Mouse (Mus musculus): ENCODE results near the gene Ccdc162. TPM values are rescaled to one million over a fixed set of nuclear protein-coding genes. Genes with fewer than 3 reads are reported as not detected.
"Not testable (repeated sequence)": the region's sequence is repeated elsewhere in the genome, so short reads cannot be mapped to it uniquely, and the experiment has no call there.

Ccdc162 gene
- polyA plus RNA-seq, 1 experiment from 2014 or later, result 0.69 TPM

GRCm38 (mm10) chr10:41509160-41509559 lies 207.3 kb downstream of the Ccdc162 start:
- H3K4me2 ChIP-seq (replicated peaks; ENCODE audit: low read depth), result no peak overlapping the region
- no peak for ATAC-seq (ENCODE audit: low FRiP score, low TSS enrichment)
- no peak overlapping the region for H3K4me3 ChIP-seq (ENCODE audit: low read depth, low read length)
- H3K9ac ChIP-seq (ENCODE audit: low read length), result no peak overlapping the region
- no peak overlapping the region for H3K27ac ChIP-seq (replicated peaks)
- no peaks in the 10 kb centered on the region for H3K4me1 ChIP-seq (replicated peaks; ENCODE audit: control insufficient read depth, insufficient read depth)
- H3K27me3 ChIP-seq (ENCODE audit: control insufficient read depth, insufficient read depth, low read length), result no peaks in the 10 kb centered on the region
- 33% methylated on average over 2 of the region's 2 CpGs for WGBS
- H3K9me3 ChIP-seq (ENCODE audit: control insufficient read depth, low read length), result no peaks in the 10 kb centered on the region
- H3K36me3 ChIP-seq (ENCODE audit: control insufficient read depth, insufficient read depth, low read length), result no peaks in the 10 kb centered on the region
- no peak for TF ChIP-seq EP300 (optimal IDR thresholded peaks at IDR 0.05)
- peak; percentile 75 for TF ChIP-seq CTCF (IDR thresholded peaks at IDR 0.05; ENCODE audit: low read depth)
- no peak for DNase-seq (ENCODE audit: low spot score)

- not testable (repeated sequence) for H3K4me1 ChIP-seq (replicated peaks; ENCODE audit: control insufficient read depth, insufficient read depth); H3K4me2 ChIP-seq (replicated peaks; ENCODE audit: low read depth); H3K27me3 ChIP-seq (ENCODE audit: control insufficient read depth, insufficient read depth, low read length); H3K4me3 ChIP-seq (ENCODE audit: low read depth, low read length); H3K9ac ChIP-seq (ENCODE audit: low read length); H3K36me3 ChIP-seq (ENCODE audit: control insufficient read depth, insufficient read depth, low read length); H3K27ac ChIP-seq (replicated peaks); H3K9me3 ChIP-seq (ENCODE audit: control insufficient read depth, low read length)
- ATAC-seq (ENCODE audit: low FRiP score, low TSS enrichment) (peak; percentile 72; the same call in 1 of the 2 replicates), DNase-seq (ENCODE audit: low spot score) (peak; percentile 58)
- peak; percentile 90 for TF ChIP-seq CTCF (IDR thresholded peaks at IDR 0.05; ENCODE audit: low read depth)
- WGBS, result 7% methylated on average over 3 of the region's 3 CpGs
Observed at GRCm38 (mm10) chr10:41505446-41505845, 211.0 kb downstream of the Ccdc162 start.

- WGBS, result 57% methylated on average over 1 of the region's 1 CpGs
- TF ChIP-seq EP300 (optimal IDR thresholded peaks at IDR 0.05) (no peak), CTCF (IDR thresholded peaks at IDR 0.05; ENCODE audit: low read depth) (no peak)
- Histone ChIP-seq H3K4me1 (replicated peaks; ENCODE audit: control insufficient read depth, insufficient read depth) (no peaks in the 10 kb centered on the region), H3K36me3 (ENCODE audit: control insufficient read depth, insufficient read depth, low read length) (no peaks in the 10 kb centered on the region), H3K27me3 (ENCODE audit: control insufficient read depth, insufficient read depth, low read length) (no peaks in the 10 kb centered on the region), H3K27ac (replicated peaks) (no peak overlapping the region), H3K9ac (ENCODE audit: low read length) (no peak overlapping the region), H3K4me3 (ENCODE audit: low read depth, low read length) (no peak overlapping the region), H3K4me2 (replicated peaks; ENCODE audit: low read depth) (no peak overlapping the region), H3K9me3 (ENCODE audit: control insufficient read depth, low read length) (no peaks in the 10 kb centered on the region)
- ATAC-seq (ENCODE audit: low FRiP score, low TSS enrichment) (peak; percentile 24; the same call in 1 of the 2 replicates), DNase-seq (ENCODE audit: low spot score) (no peak)
Observed at GRCm38 (mm10) chr10:41504996-41505395, 211.4 kb downstream of the Ccdc162 start.

GRCm38 (mm10) chr10:41500941-41501340 lies 215.5 kb downstream of the Ccdc162 start:
- no peak for ATAC-seq (ENCODE audit: low FRiP score, low TSS enrichment)
- Histone ChIP-seq H3K36me3 (ENCODE audit: control insufficient read depth, insufficient read depth, low read length) (no peaks in the 10 kb centered on the region), H3K27me3 (ENCODE audit: control insufficient read depth, insufficient read depth, low read length) (no peaks in the 10 kb centered on the region), H3K27ac (replicated peaks) (no peak overlapping the region), H3K4me2 (replicated peaks; ENCODE audit: low read depth) (no peak overlapping the region), H3K9ac (ENCODE audit: low read length) (no peak overlapping the region), H3K9me3 (ENCODE audit: control insufficient read depth, low read length) (no peaks in the 10 kb centered on the region), H3K4me3 (ENCODE audit: low read depth, low read length) (no peak overlapping the region), H3K4me1 (replicated peaks; ENCODE audit: control insufficient read depth, insufficient read depth) (no peaks in the 10 kb centered on the region)
- no peak for DNase-seq (ENCODE audit: low spot score)
- TF ChIP-seq EP300 (optimal IDR thresholded peaks at IDR 0.05) (no peak), CTCF (IDR thresholded peaks at IDR 0.05; ENCODE audit: low read depth) (no peak)
- 41% methylated on average over 4 of the region's 4 CpGs for WGBS

GRCm38 (mm10) chr10:41491111-41491510 lies 225.3 kb downstream of the Ccdc162 start:
- Histone ChIP-seq H3K4me1 (replicated peaks; ENCODE audit: control insufficient read depth, insufficient read depth) (peaks cover 13% of the 10 kb centered on the region; the same call in 1 of the 2 replicates), H3K4me2 (replicated peaks; ENCODE audit: low read depth) (peak overlapping the region; percentile 100; the same call in 1 of the 2 replicates), H3K36me3 (ENCODE audit: control insufficient read depth, insufficient read depth, low read length) (peaks cover 3% of the 10 kb centered on the region; the same call in 1 of the 2 replicates), H3K9ac (ENCODE audit: low read length) (no peak overlapping the region), H3K27ac (replicated peaks) (no peak overlapping the region), H3K27me3 (ENCODE audit: control insufficient read depth, insufficient read depth, low read length) (no peaks in the 10 kb centered on the region), H3K9me3 (ENCODE audit: control insufficient read depth, low read length) (no peaks in the 10 kb centered on the region), H3K4me3 (ENCODE audit: low read depth, low read length) (no peak overlapping the region)
- ATAC-seq (ENCODE audit: low FRiP score, low TSS enrichment) (no peak), DNase-seq (ENCODE audit: low spot score) (peak; percentile 30)
- TF ChIP-seq CTCF (IDR thresholded peaks at IDR 0.05; ENCODE audit: low read depth) (no peak), EP300 (optimal IDR thresholded peaks at IDR 0.05) (no peak)
- WGBS, result 29% methylated on average over 4 of the region's 4 CpGs

- TF ChIP-seq CTCF (IDR thresholded peaks at IDR 0.05; ENCODE audit: low read depth) (no peak), EP300 (optimal IDR thresholded peaks at IDR 0.05) (no peak)
- peaks cover 7% of the 10 kb centered on the region; the same call in 1 of the 2 replicates for H3K36me3 ChIP-seq (ENCODE audit: control insufficient read depth, insufficient read depth, low read length)
- H3K4me2 ChIP-seq (replicated peaks; ENCODE audit: low read depth), result peak overlapping the region; percentile 100
- peak overlapping the region; percentile 83 for H3K9ac ChIP-seq (ENCODE audit: low read length)
- H3K4me1 ChIP-seq (replicated peaks; ENCODE audit: control insufficient read depth, insufficient read depth), result peaks cover 13% of the 10 kb centered on the region; the same call in 1 of the 2 replicates
- WGBS, result under 1% methylated on average over 29 of the region's 29 CpGs
- H3K27ac ChIP-seq (replicated peaks), result 0 out of 2 replicates have a peak overlapping the region, but pooled peaks have one; percentile 24
- DNase-seq (ENCODE audit: low spot score), result no peak
- H3K4me3 ChIP-seq (ENCODE audit: low read depth, low read length), result peak overlapping the region; percentile 71
- no peak; the same call in 1 of the 2 replicates for ATAC-seq (ENCODE audit: low FRiP score, low TSS enrichment)
- no peaks in the 10 kb centered on the region for H3K9me3 ChIP-seq (ENCODE audit: control insufficient read depth, low read length)
- H3K27me3 ChIP-seq (ENCODE audit: control insufficient read depth, insufficient read depth, low read length), result no peaks in the 10 kb centered on the region
Observed at GRCm38 (mm10) chr10:41490518-41490873, 225.9 kb downstream of the Ccdc162 start.

Measured in stomach, postnatal 0 days (tissue).